Mouse (Mus musculus): Measurements from ENCODE around the gene 4930432M17Rik. TPM values are rescaled to one million over a fixed set of nuclear protein-coding genes. Genes with fewer than 3 reads are reported as not detected.

4930432M17Rik gene
- polyA plus RNA-seq, 1 experiment from 2014 or later: not detected

DNA sequence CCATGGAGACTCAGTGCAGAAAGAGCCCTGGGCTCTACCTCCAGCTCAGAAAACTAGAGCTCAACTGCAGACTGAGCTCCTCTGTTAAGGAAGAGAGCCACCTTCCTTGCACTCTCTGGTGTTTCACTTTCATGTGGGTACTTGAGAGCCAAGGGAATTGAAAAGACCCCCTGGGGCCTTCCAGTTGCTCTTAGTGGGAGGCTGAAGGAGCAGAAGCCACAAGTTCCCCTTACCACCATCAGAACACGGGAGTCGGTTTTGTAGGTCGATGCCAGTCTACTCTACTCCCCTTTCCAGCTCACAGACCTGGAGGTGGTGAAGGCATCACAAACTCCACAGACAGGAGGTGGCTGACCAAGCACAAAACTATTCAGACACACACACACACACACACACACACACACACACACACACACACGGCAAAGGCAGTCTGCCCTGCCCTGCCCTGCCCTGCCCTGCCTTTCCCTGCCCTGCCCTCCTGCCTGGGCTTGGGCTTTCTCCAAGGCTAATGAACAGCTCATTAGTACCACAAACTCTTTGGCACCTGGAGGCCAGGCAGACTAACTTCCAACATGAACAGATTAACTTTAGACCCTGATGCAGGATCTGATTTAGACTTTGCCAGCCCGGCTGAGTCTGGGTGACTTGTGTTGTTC, 1.7 kb downstream of the 4930432M17Rik start:
- Histone ChIP-seq H3K27ac (replicated peaks) (no peak overlapping the region), H3K9ac (no peak overlapping the region), H3K36me3 (replicated peaks) (no peaks in the 10 kb centered on the region), H3K4me3 (replicated peaks) (no peak overlapping the region), H3K4me1 (replicated peaks) (no peaks in the 10 kb centered on the region), H3K9me3 (replicated peaks) (no peaks in the 10 kb centered on the region), H3K4me2 (no peak overlapping the region), H3K27me3 (no peaks in the 10 kb centered on the region)
- no peak for ATAC-seq (ENCODE audit: insufficient read depth)
- WGBS (ENCODE audit: insufficient replicate concordance): 50% methylated on average over 5 of the region's 5 CpGs

- no peak for ATAC-seq (ENCODE audit: insufficient read depth)
- H3K9me3 ChIP-seq (replicated peaks): no peaks in the 10 kb centered on the region
- 41% methylated on average over 4 of the region's 4 CpGs for WGBS (ENCODE audit: insufficient replicate concordance)
- no peaks in the 10 kb centered on the region for H3K36me3 ChIP-seq (replicated peaks)
- no peak overlapping the region for H3K9ac ChIP-seq
- no peak overlapping the region for H3K4me3 ChIP-seq (replicated peaks)
- peaks cover 4% of the 10 kb centered on the region; the same call in 1 of the 2 replicates for H3K4me1 ChIP-seq (replicated peaks)
- no peak overlapping the region for H3K27ac ChIP-seq (replicated peaks)
- no peak overlapping the region for H3K4me2 ChIP-seq
- H3K27me3 ChIP-seq: no peaks in the 10 kb centered on the region
Measured at GRCm38 (mm10) chr3:121678935-121679334, 8.4 kb downstream of the 4930432M17Rik start.

DNA sequence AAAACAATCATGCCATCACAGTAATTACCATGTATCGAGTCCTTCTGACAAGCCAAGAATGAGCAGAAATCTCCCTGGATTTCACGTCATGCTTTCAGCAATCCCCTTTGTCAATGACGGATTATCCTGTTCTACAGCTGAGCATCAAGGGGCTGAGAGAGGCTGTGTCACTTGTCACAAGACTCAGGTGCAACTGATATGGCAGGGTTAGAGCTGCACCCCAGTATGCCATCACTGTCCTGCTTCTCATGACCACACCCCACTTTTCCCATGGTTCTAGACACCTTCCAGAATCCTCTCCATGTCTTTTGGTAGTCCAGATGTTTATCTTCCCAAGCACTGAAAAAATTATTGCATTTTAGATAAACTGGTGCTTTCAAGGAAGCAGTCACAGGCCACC, 8.9 kb downstream of the 4930432M17Rik start:
- WGBS (ENCODE audit: insufficient replicate concordance): 64% methylated on average over 3 of the region's 3 CpGs
- no peak for ATAC-seq (ENCODE audit: insufficient read depth)

GRCm38 (mm10) chr3:121680187-121680586, 9.6 kb downstream of the 4930432M17Rik start:
- Histone ChIP-seq H3K36me3 (replicated peaks) (no peaks in the 10 kb centered on the region), H3K27me3 (no peaks in the 10 kb centered on the region), H3K4me1 (replicated peaks) (peaks cover 5% of the 10 kb centered on the region; the same call in 1 of the 2 replicates), H3K9me3 (replicated peaks) (no peaks in the 10 kb centered on the region), H3K9ac (no peak overlapping the region), H3K4me2 (no peak overlapping the region), H3K4me3 (replicated peaks) (no peak overlapping the region), H3K27ac (replicated peaks) (no peak overlapping the region)
- no peak for ATAC-seq (ENCODE audit: insufficient read depth)
- 43% methylated on average over 3 of the region's 3 CpGs for WGBS (ENCODE audit: insufficient replicate concordance)

More for the DNA sequence above, 8.9 kb downstream of the 4930432M17Rik start:
- H3K27ac ChIP-seq (replicated peaks): no peak overlapping the region
- H3K36me3 ChIP-seq (replicated peaks): no peaks in the 10 kb centered on the region
- peaks cover 4% of the 10 kb centered on the region; the same call in 1 of the 2 replicates for H3K4me1 ChIP-seq (replicated peaks)
- no peaks in the 10 kb centered on the region for H3K27me3 ChIP-seq
- no peak overlapping the region for H3K9ac ChIP-seq
- no peaks in the 10 kb centered on the region for H3K9me3 ChIP-seq (replicated peaks)
- no peak overlapping the region for H3K4me2 ChIP-seq
- H3K4me3 ChIP-seq (replicated peaks): no peak overlapping the region

DNA sequence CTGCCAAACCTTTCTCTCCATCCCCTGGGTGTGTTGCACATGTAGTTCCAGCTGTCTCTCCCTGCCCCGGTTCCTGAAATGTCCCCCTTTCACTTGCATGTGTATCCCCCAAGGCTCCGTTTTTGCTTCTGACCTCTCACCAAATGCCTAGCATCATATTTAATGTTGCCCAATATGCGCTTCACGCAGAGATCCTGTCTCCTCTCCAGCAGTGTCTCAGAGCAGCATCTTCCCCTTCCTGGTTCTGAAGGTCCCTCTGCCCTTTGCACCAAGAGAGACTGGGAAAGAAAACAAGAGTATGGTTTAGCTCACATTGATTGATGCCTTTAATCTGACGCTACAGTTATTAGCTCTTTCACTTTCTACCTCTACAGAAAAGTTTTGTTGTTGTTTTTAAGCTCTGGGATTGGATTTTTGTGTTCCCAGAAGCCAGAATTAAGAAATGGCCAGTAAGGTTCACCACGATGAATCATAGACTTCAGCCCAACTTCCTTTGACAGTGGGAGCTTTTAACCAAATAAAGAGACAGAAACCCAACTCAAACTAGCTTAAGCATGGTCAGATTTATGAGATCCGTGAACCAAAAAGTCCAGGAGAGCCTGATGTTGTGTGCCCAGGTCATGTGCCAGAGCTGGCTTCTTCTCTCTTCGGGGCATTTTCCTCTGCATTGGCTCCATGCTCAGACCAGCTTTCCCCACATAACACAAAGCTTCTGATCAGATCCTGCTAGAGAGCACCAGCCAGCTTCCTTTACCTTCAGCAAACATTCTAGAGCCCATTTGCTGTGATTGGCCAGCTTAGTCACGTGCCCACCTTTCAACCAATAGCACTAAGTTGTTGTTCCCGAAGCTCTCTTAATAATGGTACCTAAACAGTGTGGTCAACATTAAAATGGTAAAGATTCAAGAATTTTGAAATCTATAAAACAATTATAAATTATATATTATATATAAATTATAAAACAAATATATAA, 12.2 kb downstream of the 4930432M17Rik start:
- Histone ChIP-seq H3K4me3 (replicated peaks) (no peak overlapping the region), H3K9me3 (replicated peaks) (no peaks in the 10 kb centered on the region), H3K4me1 (replicated peaks) (peaks cover 7% of the 10 kb centered on the region; the same call in 1 of the 2 replicates), H3K36me3 (replicated peaks) (no peaks in the 10 kb centered on the region), H3K27me3 (no peaks in the 10 kb centered on the region), H3K9ac (no peak overlapping the region), H3K4me2 (no peak overlapping the region), H3K27ac (replicated peaks) (no peak overlapping the region)
- WGBS (ENCODE audit: insufficient replicate concordance): 53% methylated on average over 10 of the region's 10 CpGs
- no peak for ATAC-seq (ENCODE audit: insufficient read depth)

GRCm38 (mm10) chr3:121684552-121684951, 14.0 kb downstream of the 4930432M17Rik start:
- no peak overlapping the region for H3K4me2 ChIP-seq
- no peaks in the 10 kb centered on the region for H3K36me3 ChIP-seq (replicated peaks)
- no peak overlapping the region for H3K4me3 ChIP-seq (replicated peaks)
- no peak overlapping the region for H3K27ac ChIP-seq (replicated peaks)
- 50% methylated on average over 4 of the region's 4 CpGs for WGBS (ENCODE audit: insufficient replicate concordance)
- no peak overlapping the region for H3K9ac ChIP-seq
- no peaks in the 10 kb centered on the region for H3K9me3 ChIP-seq (replicated peaks)
- peaks cover 7% of the 10 kb centered on the region; the same call in 1 of the 2 replicates for H3K4me1 ChIP-seq (replicated peaks)
- no peak for ATAC-seq (ENCODE audit: insufficient read depth)
- no peaks in the 10 kb centered on the region for H3K27me3 ChIP-seq

DNA sequence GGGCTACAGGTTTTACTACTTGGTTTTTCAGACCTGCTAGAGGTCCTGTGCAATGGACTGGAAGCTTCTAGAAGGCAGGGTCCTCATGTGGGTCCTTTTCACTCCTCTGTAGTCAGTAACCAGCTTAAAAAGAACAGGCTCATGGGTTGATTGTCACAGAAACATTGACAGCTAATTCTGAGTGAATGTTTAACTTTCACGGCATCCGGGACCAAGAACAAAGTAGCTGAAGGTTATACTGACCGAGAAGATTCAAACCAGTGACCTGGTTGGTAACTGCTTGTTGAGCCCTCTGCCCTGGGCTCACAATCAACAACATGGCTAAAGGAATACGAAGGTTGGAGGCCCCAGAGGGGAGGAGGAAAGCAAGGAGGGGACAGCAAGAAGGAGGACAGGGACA, 14.4 kb downstream of the 4930432M17Rik start:
- Histone ChIP-seq H3K27ac (replicated peaks) (no peak overlapping the region), H3K4me3 (replicated peaks) (no peak overlapping the region), H3K4me1 (replicated peaks) (peaks cover 7% of the 10 kb centered on the region; the same call in 1 of the 2 replicates), H3K4me2 (no peak overlapping the region), H3K36me3 (replicated peaks) (no peaks in the 10 kb centered on the region), H3K27me3 (no peaks in the 10 kb centered on the region), H3K9ac (no peak overlapping the region), H3K9me3 (replicated peaks) (no peaks in the 10 kb centered on the region)
- ATAC-seq (ENCODE audit: insufficient read depth): no peak
- 55% methylated on average over 4 of the region's 4 CpGs for WGBS (ENCODE audit: insufficient replicate concordance)

- 52% methylated on average over 1 of the region's 1 CpGs for WGBS (ENCODE audit: insufficient replicate concordance)
- Histone ChIP-seq H3K27me3 (no peaks in the 10 kb centered on the region), H3K27ac (replicated peaks) (no peak overlapping the region), H3K9ac (no peak overlapping the region), H3K4me3 (replicated peaks) (no peak overlapping the region), H3K4me1 (replicated peaks) (0 out of 2 replicates have a peak, but pooled peaks cover 3% of the 10 kb centered on the region), H3K9me3 (replicated peaks) (no peaks in the 10 kb centered on the region), H3K4me2 (no peak overlapping the region), H3K36me3 (replicated peaks) (no peaks in the 10 kb centered on the region)
- ATAC-seq (ENCODE audit: insufficient read depth): no peak
Measured at GRCm38 (mm10) chr3:121685985-121686384, 15.4 kb downstream of the 4930432M17Rik start.

DNA sequence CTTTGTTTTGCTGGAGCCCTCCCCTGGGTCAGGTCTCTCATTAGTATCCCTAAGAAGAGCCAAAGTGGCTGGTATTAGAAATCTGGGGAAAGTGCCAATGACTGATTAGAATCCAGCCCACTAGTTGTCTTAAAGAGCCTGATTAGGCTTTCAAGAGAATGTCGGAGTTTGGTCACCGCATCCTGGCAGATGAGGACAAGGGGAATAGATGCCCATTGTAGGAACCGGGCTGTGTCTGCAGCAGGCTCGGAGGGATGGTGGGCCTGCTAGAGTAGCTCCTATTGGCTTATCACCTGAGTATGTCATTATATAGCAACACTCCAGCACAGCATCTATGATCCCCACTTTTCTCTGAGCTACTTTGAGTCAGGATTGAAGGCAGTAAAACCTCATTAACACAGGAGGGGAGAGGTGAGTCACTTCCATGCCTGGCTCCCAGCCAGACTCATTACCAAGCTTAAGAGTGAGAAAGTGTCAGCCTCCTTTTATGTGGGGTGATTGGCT, 15.9 kb downstream of the 4930432M17Rik start:
- Histone ChIP-seq H3K4me2 (no peak overlapping the region), H3K4me3 (replicated peaks) (no peak overlapping the region), H3K9me3 (replicated peaks) (no peaks in the 10 kb centered on the region), H3K4me1 (replicated peaks) (0 out of 2 replicates have a peak, but pooled peaks cover 3% of the 10 kb centered on the region), H3K9ac (no peak overlapping the region), H3K27me3 (no peaks in the 10 kb centered on the region), H3K36me3 (replicated peaks) (no peaks in the 10 kb centered on the region), H3K27ac (replicated peaks) (no peak overlapping the region)
- 67% methylated on average over 4 of the region's 4 CpGs for WGBS (ENCODE audit: insufficient replicate concordance)
- ATAC-seq (ENCODE audit: insufficient read depth): no peak

DNA sequence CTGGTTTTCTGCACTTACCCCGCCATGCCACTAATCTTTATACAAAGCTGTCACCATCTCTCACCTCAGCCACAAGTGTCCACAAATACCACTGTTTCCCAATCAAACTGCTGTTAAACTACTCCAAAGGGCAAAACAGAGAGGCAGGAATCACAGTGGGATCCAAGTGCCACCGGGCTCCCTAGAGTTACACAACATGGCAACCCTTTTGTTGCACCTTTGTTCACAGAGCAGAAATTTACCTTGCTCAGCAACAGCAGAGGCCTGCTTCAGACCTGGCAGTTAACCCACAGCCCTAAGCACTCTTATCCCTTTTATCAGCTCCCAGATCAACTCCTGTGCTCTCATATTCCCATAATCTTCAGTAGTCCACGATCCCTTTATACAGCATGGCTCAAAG, 17.2 kb downstream of the 4930432M17Rik start:
- no peak overlapping the region for H3K27ac ChIP-seq (replicated peaks)
- no peaks in the 10 kb centered on the region for H3K9me3 ChIP-seq (replicated peaks)
- no peak overlapping the region for H3K9ac ChIP-seq
- ATAC-seq (ENCODE audit: insufficient read depth): no peak
- 0 out of 2 replicates have a peak, but pooled peaks cover 3% of the 10 kb centered on the region for H3K4me1 ChIP-seq (replicated peaks)
- H3K4me2 ChIP-seq: no peak overlapping the region
- 58% methylated on average over 3 of the region's 3 CpGs for WGBS (ENCODE audit: insufficient replicate concordance)
- no peaks in the 10 kb centered on the region for H3K36me3 ChIP-seq (replicated peaks)
- no peaks in the 10 kb centered on the region for H3K27me3 ChIP-seq
- H3K4me3 ChIP-seq (replicated peaks): no peak overlapping the region

DNA sequence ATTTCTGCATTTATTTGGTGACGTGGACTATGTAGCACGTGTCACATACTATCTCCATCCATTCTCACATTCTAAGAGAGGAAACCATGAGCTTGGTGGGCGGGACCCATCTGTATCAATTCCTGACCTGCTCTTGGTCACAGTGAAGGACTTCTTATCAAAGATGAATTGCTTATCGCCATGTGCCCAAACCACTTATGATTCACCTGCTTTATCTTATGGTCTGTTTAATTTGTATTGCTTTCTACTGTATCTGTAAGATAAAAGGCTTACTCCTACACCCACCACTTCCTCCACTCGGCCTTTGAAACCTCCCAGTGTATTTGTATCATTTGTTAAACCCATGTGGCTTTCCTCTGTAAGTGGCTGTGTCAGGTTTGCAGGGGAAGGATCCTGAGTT, 18.5 kb downstream of the 4930432M17Rik start:
- H3K27ac ChIP-seq (replicated peaks): no peak overlapping the region
- H3K4me1 ChIP-seq (replicated peaks): 0 out of 2 replicates have a peak, but pooled peaks cover 3% of the 10 kb centered on the region
- no peak overlapping the region for H3K4me3 ChIP-seq (replicated peaks)
- no peaks in the 10 kb centered on the region for H3K9me3 ChIP-seq (replicated peaks)
- no peak overlapping the region for H3K9ac ChIP-seq
- 29% methylated on average over 5 of the region's 5 CpGs for WGBS (ENCODE audit: insufficient replicate concordance)
- H3K27me3 ChIP-seq: no peaks in the 10 kb centered on the region
- no peaks in the 10 kb centered on the region for H3K36me3 ChIP-seq (replicated peaks)
- H3K4me2 ChIP-seq: no peak overlapping the region
- ATAC-seq (ENCODE audit: insufficient read depth): no peak
